Mouse (Mus musculus) spleen, postnatal 14 days (tissue): ENCODE measurements at regions not wholly inside any gene's neighbourhood (a gene's known extent, or its start where the extent isn't known, plus 50 kb on each side); places are given as distances from the start of the nearest gene placed in this dataset.
"Not testable (repeated sequence)": the region's sequence is repeated elsewhere in the genome, so short reads cannot be mapped to it uniquely, and the experiment has no call there.

Experiments used
- DNase-seq, 2 experiments: peaks; one replicate each; pipeline ENCODE4 v3.0.0; 2021 to 2022; ENCODE audit warnings: low spot score in 2 of 2

- not testable (repeated sequence) for DNase-seq
Observed at GRCm38 (mm10) chr13:61805300-61805699, 235.4 kb upstream of the Cts3 start.

GRCm38 (mm10) chr13:61804168-61804874 lies 234.4 kb upstream of the Cts3 start:
- DNase-seq, result peak; percentile 7 to 12

DNA sequence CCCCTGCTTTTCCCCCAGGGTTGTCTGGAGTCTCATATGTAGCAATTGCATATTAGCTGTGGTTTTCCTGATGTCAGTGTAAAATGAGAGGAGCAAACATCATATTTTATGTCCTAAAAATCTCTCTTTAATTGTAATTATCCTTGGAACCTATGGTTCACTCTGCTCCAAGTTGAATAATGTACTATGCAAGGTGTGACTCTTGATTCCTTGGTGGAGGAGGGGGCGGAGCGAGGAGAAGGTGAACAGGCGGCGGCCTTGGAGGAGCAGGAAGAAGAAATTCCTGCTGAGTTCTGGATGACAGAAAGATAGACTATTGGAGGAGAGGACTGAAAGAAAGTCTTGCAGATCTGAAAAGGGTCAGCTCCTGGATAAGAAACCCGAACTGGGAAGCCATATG lies 233.8 kb upstream of the Cts3 start:
- not testable (repeated sequence) for DNase-seq

DNA sequence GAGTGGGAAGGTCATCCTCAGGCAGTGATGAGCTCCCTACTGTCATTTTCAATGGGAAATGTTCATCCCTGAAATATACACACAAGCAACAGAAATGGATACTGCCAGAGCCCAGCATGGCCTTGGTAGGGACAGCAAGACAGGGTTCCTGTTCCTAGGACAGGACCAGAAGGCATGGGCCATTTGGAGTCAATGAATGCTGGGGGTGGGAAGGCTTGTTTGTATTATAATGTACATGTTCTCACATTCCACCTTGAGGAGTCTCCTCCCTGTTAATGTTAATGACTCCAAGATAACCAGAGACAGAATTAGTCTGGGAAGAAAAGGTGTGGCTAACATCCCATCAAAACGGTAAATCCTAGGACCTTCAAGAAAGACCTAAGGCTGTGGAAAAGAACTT lies 193.5 kb upstream of the Cts3 start:
- DNase-seq, result not testable (repeated sequence)
